Mouse (Mus musculus): ENCODE results near the gene Olfr1189. TPM values are rescaled to one million over a fixed set of nuclear protein-coding genes. Genes with fewer than 3 reads are reported as not detected.
"Not testable (repeated sequence)": the region's sequence is repeated elsewhere in the genome, so short reads cannot be mapped to it uniquely, and the experiment has no call there.

The Olfr1189 gene
- polyA plus RNA-seq (2012; rRNA removed): not detected in 2 replicates

- no peak for DNase-seq (ENCODE audit: extremely low spot score in 1 of 2, low spot score in 1 of 2)
Measured at GRCm38 (mm10) chr2:88586154-88586553, at the start of gene Olfr1189. TSS of gene Olfr1189 (plus strand) at chr2:88586454.

DNA sequence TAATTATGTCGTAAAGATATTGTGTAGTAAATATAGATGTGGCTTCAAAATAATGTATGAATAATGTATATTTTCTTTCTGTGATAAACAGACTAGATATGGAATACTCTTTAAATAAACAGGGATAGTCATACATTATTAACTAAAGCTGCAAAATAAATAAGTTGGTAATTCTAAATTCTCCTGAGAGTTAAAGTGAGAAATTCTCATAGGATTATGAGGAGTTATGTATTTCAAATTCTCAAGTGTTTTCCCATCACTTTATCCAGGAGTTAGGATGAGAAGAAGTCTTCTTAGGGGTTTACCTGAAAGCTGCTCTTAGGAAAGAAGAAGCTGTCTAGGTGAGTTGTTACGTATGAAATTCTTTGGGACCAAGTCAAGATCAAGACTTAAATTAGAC lies 29.6 kb upstream of the Olfr1189 start, which contains the start of gene Olfr1188:
Olfr1188 (plus strand) TSS at position 301 of the 400 bp plus-strand sequence.
- DNase-seq (ENCODE audit: extremely low spot score in 1 of 2, low spot score in 1 of 2): no peak

- DNase-seq (ENCODE audit: extremely low spot score in 1 of 2, low spot score in 1 of 2): not testable (repeated sequence)
Measured at GRCm38 (mm10) chr2:88572696-88573095, 13.6 kb upstream of the Olfr1189 start.

DNA sequence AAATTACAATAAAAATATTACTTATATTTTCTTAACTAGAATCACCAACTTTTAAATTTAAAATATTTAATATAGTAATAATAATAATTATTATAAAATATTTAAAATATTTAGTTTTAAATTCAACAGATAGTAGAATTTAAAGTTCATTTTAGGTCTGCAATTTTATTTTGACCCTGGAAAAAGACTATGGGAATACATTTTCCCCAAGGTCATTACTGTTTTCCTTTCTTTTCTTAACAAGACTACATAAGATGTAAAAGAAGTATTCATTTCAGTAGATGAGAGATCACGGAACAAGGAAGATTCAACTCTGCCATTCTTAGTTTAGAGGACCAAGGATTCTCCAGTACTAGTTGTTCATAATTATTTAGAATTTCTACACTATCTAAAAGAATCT lies 54.0 kb downstream of the Olfr1189 start, which contains the start of gene Olfr1191-ps1:
Olfr1191-ps1 (plus strand) TSS at position 301 of the 400 bp plus-strand sequence.
- not testable (repeated sequence) for DNase-seq (ENCODE audit: extremely low spot score in 1 of 2, low spot score in 1 of 2)

Other genes with a start within 250 kb of the Olfr1189 start
- 0.02 TPM in 1 of 2 replicates, not detected in the other for gene Olfr1176, start 249.7 kb upstream of the Olfr1189 start, polyA plus RNA-seq (2012; rRNA removed)
- gene Olfr1177-ps, start 240.0 kb upstream of the Olfr1189 start, polyA plus RNA-seq (2012; rRNA removed): not detected in 2 replicates
- not detected in 2 replicates for gene Olfr1178, start 199.4 kb upstream of the Olfr1189 start, polyA plus RNA-seq (2012; rRNA removed)
- gene Olfr1179, start 180.0 kb upstream of the Olfr1189 start, polyA plus RNA-seq (2012; rRNA removed): not detected in 2 replicates
- gene Olfr1180, start 167.3 kb upstream of the Olfr1189 start, polyA plus RNA-seq (2012; rRNA removed): not detected in 2 replicates
- gene Olfr1181, start 160.3 kb upstream of the Olfr1189 start, polyA plus RNA-seq (2012; rRNA removed): not detected in 2 replicates
- gene Gm13757, start 137.3 kb upstream of the Olfr1189 start, polyA plus RNA-seq (2012; rRNA removed): not detected in 2 replicates
- gene Olfr1183, start 131.6 kb upstream of the Olfr1189 start, polyA plus RNA-seq (2012; rRNA removed): not detected in 2 replicates
- gene Olfr1184, start 102.9 kb upstream of the Olfr1189 start, polyA plus RNA-seq (2012; rRNA removed): not detected in 2 replicates
- not detected in 2 replicates for gene Olfr1185-ps1, start 93.1 kb upstream of the Olfr1189 start, polyA plus RNA-seq (2012; rRNA removed)
- gene Olfr1186, start 67.9 kb upstream of the Olfr1189 start, polyA plus RNA-seq (2012; rRNA removed): not detected in 2 replicates
- gene Olfr1188, start 29.5 kb upstream of the Olfr1189 start, polyA plus RNA-seq (2012; rRNA removed): not detected in 2 replicates
- gene Olfr1191-ps1, start 54.1 kb downstream of the Olfr1189 start, polyA plus RNA-seq (2012; rRNA removed): not detected in 2 replicates
- gene Olfr1192-ps1, start 62.1 kb downstream of the Olfr1189 start, polyA plus RNA-seq (2012; rRNA removed): not detected in 2 replicates
- not detected in 2 replicates for gene Olfr1193, start 89.2 kb downstream of the Olfr1189 start, polyA plus RNA-seq (2012; rRNA removed)
- gene Olfr1195, start 102.7 kb downstream of the Olfr1189 start, polyA plus RNA-seq (2012; rRNA removed): not detected in 2 replicates
- not detected in 2 replicates for gene Olfr1196, start 118.1 kb downstream of the Olfr1189 start, polyA plus RNA-seq (2012; rRNA removed)
- gene Olfr1197, start 145.9 kb downstream of the Olfr1189 start, polyA plus RNA-seq (2012; rRNA removed): not detected in 2 replicates
- gene Olfr1198, start 164.9 kb downstream of the Olfr1189 start, polyA plus RNA-seq (2012; rRNA removed): not detected in 2 replicates
- not detected in 2 replicates for gene Olfr1199, start 174.0 kb downstream of the Olfr1189 start, polyA plus RNA-seq (2012; rRNA removed)
- not detected in 2 replicates for gene Olfr1200, start 184.0 kb downstream of the Olfr1189 start, polyA plus RNA-seq (2012; rRNA removed)
- gene Olfr1201, start 206.6 kb downstream of the Olfr1189 start, polyA plus RNA-seq (2012; rRNA removed): not detected in 2 replicates
- gene Olfr1202, start 228.0 kb downstream of the Olfr1189 start, polyA plus RNA-seq (2012; rRNA removed): not detected in 2 replicates
- gene Olfr1205, start 243.3 kb downstream of the Olfr1189 start, polyA plus RNA-seq (2012; rRNA removed): not detected in 2 replicates

Data from frontal cortex, adult 2 months (tissue).